Comparison of ENCODE assay signal across 8 mouse cellular contexts in the genomic region with DNA sequence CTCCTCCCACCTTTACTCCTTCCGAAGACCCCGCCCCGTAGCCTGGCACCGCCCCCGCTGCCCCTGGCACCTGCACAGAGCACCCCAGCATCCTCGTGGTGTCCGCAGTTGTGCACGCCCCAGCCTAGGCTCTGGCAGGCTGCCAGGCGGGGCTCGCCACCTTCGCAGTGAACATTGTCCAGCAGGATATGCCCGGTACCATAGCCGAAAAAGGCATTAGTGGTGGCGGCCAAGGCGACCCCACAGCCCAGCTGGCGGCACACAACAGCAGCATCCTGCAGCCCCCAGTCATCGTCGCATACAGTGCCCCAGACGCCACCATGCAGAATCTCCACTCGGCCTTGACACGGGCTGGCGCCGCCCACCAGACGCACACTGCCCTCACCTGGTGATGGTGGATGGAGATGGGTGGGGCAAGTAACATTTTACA. TPM values are rescaled to one million over a fixed set of nuclear protein-coding genes. Genes with fewer than 3 reads are reported as not detected.
A peak's percentile ranks its signal among the peaks of the same experiment; 100 is the strongest.
DNase-seq lines count a peak whose midpoint lies in the region; ATAC-seq and TF ChIP-seq lines count a peak whose summit lies in the region.
"Had no signal": no experiment of that assay in that cellular context is flagged by ENCODE, and none has a peak within 500 bp of the region (broad histone marks: within the 10 kb centered on the region; RNA-seq: fewer than 3 reads in every experiment).

No protein-coding gene starts in this region.

- no peaks in the 10 kb centered on the region for H3K9me3 ChIP-seq in CH12.LX (replicated peaks; ENCODE audit: low read length)
- H3K9me3 ChIP-seq in ES-E14 (ENCODE audit: control insufficient read depth, insufficient read depth, low read depth, low read length), result no peaks in the 10 kb centered on the region
- no peaks in the 10 kb centered on the region for H3K9me3 ChIP-seq in forebrain, embryonic 13.5 days (replicated peaks)
- no peaks in the 10 kb centered on the region for H3K9me3 ChIP-seq in lung, embryonic 16.5 days (ENCODE audit: control insufficient read depth, low read length)
- no peaks in the 10 kb centered on the region for H3K9me3 ChIP-seq in stomach, postnatal 0 days (ENCODE audit: control insufficient read depth, low read length)

- TF ChIP-seq CTCF in CH12.LX (conservative IDR thresholded peaks at IDR 0.05 in 1 of 2, IDR thresholded peaks at IDR 0.05 in 1 of 2; ENCODE audit: low read depth in 2 of 2, low read length in 2 of 2), result peak in 1 of 2 experiments; percentile 49; a peak in 2 of 4 replicates
- peak; percentile 69 for TF ChIP-seq CTCF in stomach, postnatal 0 days (IDR thresholded peaks at IDR 0.05; ENCODE audit: low read depth)

- in situ Hi-C loops in CH12.LX (cut with MboI; ENCODE audit: low pct_ligation_motif_present, low pct_unique_long_range_greater_than_20kb, low sequenced_read_pairs) (no loop called here), ES-E14 (cut with MboI; ENCODE audit: low sequenced_read_pairs in 2 of 2, unreplicated experiment in 2 of 2) (no loop called here)

- DNase-seq in CH12.LX (ENCODE audit: extremely low read depth), result no peak
- no peak for DNase-seq in ES-E14 (ENCODE audit: low read depth, low spot score)
- peak; percentile 57 for DNase-seq in kidney, adult 9 months
- peak; percentile 84 for DNase-seq in stomach, postnatal 0 days (ENCODE audit: low spot score)
- DNase-seq in yolk sac, embryonic 10.5 days (ENCODE audit: low spot score), result no peak

- no peaks in the 10 kb centered on the region for H3K79me2 ChIP-seq in CH12.LX (replicated peaks; ENCODE audit: control insufficient read depth, extremely low read depth, insufficient read depth, poor library complexity, severe bottlenecking)

- H3K9ac ChIP-seq in CH12.LX (ENCODE audit: insufficient read depth, low read depth) (no peak overlapping the region), ES-E14 (ENCODE audit: insufficient read depth, low read depth, low read length, poor library complexity, severe bottlenecking) (peak overlapping the region; percentile 54)
- 0 out of 2 replicates have a peak overlapping the region, but pooled peaks have one; percentile 27 for H3K9ac ChIP-seq in forebrain, embryonic 13.5 days
- peak overlapping the region; percentile 51 for H3K9ac ChIP-seq in lung, embryonic 16.5 days (ENCODE audit: low read length)
- no peak overlapping the region for H3K9ac ChIP-seq in stomach, postnatal 0 days (ENCODE audit: low read length)

- TF ChIP-seq RAD21 in CH12.LX (IDR thresholded peaks at IDR 0.05; ENCODE audit: low read depth, low read length), result peak; percentile 2

- H3K27me3 ChIP-seq in CH12.LX (replicated peaks), result peaks cover 16% of the 10 kb centered on the region
- H3K27me3 ChIP-seq in forebrain, embryonic 13.5 days, result no peaks in the 10 kb centered on the region
- no peaks in the 10 kb centered on the region for H3K27me3 ChIP-seq in lung, embryonic 16.5 days (ENCODE audit: control insufficient read depth, insufficient read depth, low read depth, low read length)
- no peaks in the 10 kb centered on the region for H3K27me3 ChIP-seq in stomach, postnatal 0 days (ENCODE audit: control insufficient read depth, insufficient read depth, low read length)

- H3K4me3 ChIP-seq in CH12.LX (replicated peaks in 1 of 3; ENCODE audit: low read depth in 2 of 3, low read length in 2 of 3, poor library complexity in 1 of 3), result no peak overlapping the region
- H3K4me3 ChIP-seq in ES-E14 (ENCODE audit: insufficient read depth in 1 of 2, low read depth in 1 of 2, low read length in 2 of 2, poor library complexity in 1 of 2, severe bottlenecking in 1 of 2), result peak overlapping the region; percentile 56 to 72
- H3K4me3 ChIP-seq in forebrain, embryonic 13.5 days, result peak overlapping the region; percentile 16; the same call in 1 of the 2 replicates
- peak overlapping the region; percentile 37 for H3K4me3 ChIP-seq in lung, embryonic 16.5 days (ENCODE audit: low read length)
- peak overlapping the region; percentile 17; the same call in 1 of the 2 replicates for H3K4me3 ChIP-seq in stomach, postnatal 0 days (ENCODE audit: low read depth, low read length)

- H3K27ac ChIP-seq in CH12.LX (ENCODE audit: insufficient read depth, low read depth), result no peak overlapping the region
- H3K27ac ChIP-seq in ES-E14 (ENCODE audit: insufficient read depth, low read depth, low read length, poor library complexity, severe bottlenecking), result peak overlapping the region; percentile 14; the same call in 1 of the 2 replicates
- no peak overlapping the region for H3K27ac ChIP-seq in forebrain, embryonic 13.5 days
- peak overlapping the region; percentile 46; the same call in 1 of the 2 replicates for H3K27ac ChIP-seq in lung, embryonic 16.5 days (ENCODE audit: low read length)
- H3K27ac ChIP-seq in stomach, postnatal 0 days (replicated peaks), result 0 out of 2 replicates have a peak overlapping the region, but pooled peaks have one; percentile 24

- ATAC-seq in forebrain, embryonic 13.5 days, result no peak
- ATAC-seq in lung, embryonic 16.5 days (ENCODE audit: low read depth), result no peak
- no peak for ATAC-seq in stomach, postnatal 0 days (ENCODE audit: low FRiP score, low TSS enrichment)

- WGBS in forebrain, embryonic 13.5 days, result 11% methylated on average over 24 of the region's 24 CpGs
- 9% methylated on average over 24 of the region's 24 CpGs for WGBS in lung, embryonic 16.5 days
- 9% methylated on average over 24 of the region's 24 CpGs for WGBS in stomach, postnatal 0 days

- no peak for TF ChIP-seq EP300 in CH12.LX (IDR thresholded peaks at IDR 0.05; ENCODE audit: low read length)
- TF ChIP-seq EP300 in stomach, postnatal 0 days (optimal IDR thresholded peaks at IDR 0.05), result no peak

- no peak overlapping the region for H3K4me2 ChIP-seq in CH12.LX (ENCODE audit: insufficient read depth, low read depth, poor library complexity, severe bottlenecking)
- H3K4me2 ChIP-seq in forebrain, embryonic 13.5 days, result peak overlapping the region; percentile 45
- H3K4me2 ChIP-seq in lung, embryonic 16.5 days (ENCODE audit: low read depth, low read length), result peak overlapping the region; percentile 58
- peak overlapping the region; percentile 47 for H3K4me2 ChIP-seq in stomach, postnatal 0 days (replicated peaks; ENCODE audit: low read depth)

- H3K4me1 ChIP-seq in CH12.LX (ENCODE audit: control insufficient read depth in 1 of 2, insufficient read depth in 2 of 2), result peaks cover 15 to 21% of the 10 kb centered on the region in 2 experiments
- peaks cover 3 to 18% of the 10 kb centered on the region in 2 experiments; a peak in 1 of 4 replicates for H3K4me1 ChIP-seq in ES-E14 (ENCODE audit: control insufficient read depth in 2 of 2, insufficient read depth in 2 of 2, low read length in 2 of 2, poor library complexity in 1 of 2)
- peaks cover 18% of the 10 kb centered on the region for H3K4me1 ChIP-seq in forebrain, embryonic 13.5 days
- peaks cover 15% of the 10 kb centered on the region for H3K4me1 ChIP-seq in lung, embryonic 16.5 days (replicated peaks; ENCODE audit: control insufficient read depth, insufficient read depth, low read length)
- H3K4me1 ChIP-seq in stomach, postnatal 0 days (replicated peaks; ENCODE audit: control insufficient read depth, insufficient read depth), result no peaks in the 10 kb centered on the region

- no peak for TF ChIP-seq POLR2A in CH12.LX (IDR thresholded peaks at IDR 0.05; ENCODE audit: low read depth, low read length)

- H3K36me3 ChIP-seq in CH12.LX (replicated peaks in 1 of 2; ENCODE audit: control insufficient read depth in 1 of 2, insufficient read depth in 1 of 2, low read length in 1 of 2) (peaks cover 0 to 6% of the 10 kb centered on the region in 2 experiments), ES-E14 (ENCODE audit: control insufficient read depth, insufficient read depth, low read length, poor library complexity, severe bottlenecking) (no peaks in the 10 kb centered on the region)
- no peaks in the 10 kb centered on the region for H3K36me3 ChIP-seq in forebrain, embryonic 13.5 days (ENCODE audit: poor library complexity, severe bottlenecking)
- H3K36me3 ChIP-seq in lung, embryonic 16.5 days (ENCODE audit: control insufficient read depth, insufficient read depth, low read length), result no peaks in the 10 kb centered on the region
- H3K36me3 ChIP-seq in stomach, postnatal 0 days (ENCODE audit: control insufficient read depth, insufficient read depth, low read length), result no peaks in the 10 kb centered on the region

- dilution Hi-C loops in CH12.LX (cut with MboI; ENCODE audit: extremely low pct_ligation_motif_present, extremely low pct_unique_long_range_greater_than_20kb, low sequenced_read_pairs), result no loop called here

RNA-seq across cellular contexts. Expression of gene Ssc4d, which starts 8.8 kb away (rescaled TPM):
- total RNA-seq in CH12.LX (2012; rRNA removed), result 1.7 and 2.0 TPM in 2 replicates
- total RNA-seq in CH12.LX (2014; rRNA removed), result 1.8 and 2.9 TPM in 2 replicates
- 1.8 and 1.9 TPM in 2 replicates for polyA plus RNA-seq in CH12.LX (2012; ENCODE audit: insufficient read length, low read depth)
- total RNA-seq in ES-E14 (2012; rRNA removed), result 10.9 and 11.0 TPM in 2 replicates
- 0.48 TPM in 2 replicates for polyA plus RNA-seq in forebrain, embryonic 13.5 days (2015; fragmentation: Nextera tagmentation; extraction: Ambion mirVana)
- polyA plus RNA-seq in lung, embryonic 16.5 days (2015; fragmentation: Nextera tagmentation; extraction: Ambion mirVana), result 3.0 and 3.2 TPM in 2 replicates
- polyA plus RNA-seq in stomach, postnatal 0 days (2015; fragmentation: Nextera tagmentation; extraction: Ambion mirVana), result 1.7 and 2.2 TPM in 2 replicates

RNA-seq across cellular contexts. Expression of gene Zp3, which starts 14.4 kb away (rescaled TPM):
- 0.13 TPM in 1 of 2 replicates, not detected in the other for total RNA-seq in CH12.LX (2012; rRNA removed)
- total RNA-seq in CH12.LX (2014; rRNA removed), result not detected in 2 replicates
- not detected in 2 replicates for polyA plus RNA-seq in CH12.LX (2012; ENCODE audit: insufficient read length, low read depth)
- 12.7 and 16.1 TPM in 2 replicates for total RNA-seq in ES-E14 (2012; rRNA removed)
- not detected in 2 replicates for polyA plus RNA-seq in forebrain, embryonic 13.5 days (2015; fragmentation: Nextera tagmentation; extraction: Ambion mirVana)
- polyA plus RNA-seq in lung, embryonic 16.5 days (2015; fragmentation: Nextera tagmentation; extraction: Ambion mirVana), result 0.16 and 0.19 TPM in 2 replicates
- polyA plus RNA-seq in stomach, postnatal 0 days (2015; fragmentation: Nextera tagmentation; extraction: Ambion mirVana), result 0.07 TPM in 1 of 2 replicates, not detected in the other
- total RNA-seq: common myeloid progenitor, adult 5-6 weeks had no signal

RNA-seq across cellular contexts. Expression of gene Dtx2, which starts 29.1 kb away (rescaled TPM):
- total RNA-seq in CH12.LX (2012; rRNA removed), result 20.4 and 22.0 TPM in 2 replicates
- total RNA-seq in CH12.LX (2014; rRNA removed), result 14.0 and 16.0 TPM in 2 replicates
- polyA plus RNA-seq in CH12.LX (2012; ENCODE audit: insufficient read length, low read depth), result 35.1 and 43.7 TPM in 2 replicates
- 26.7 and 28.3 TPM in 2 replicates for total RNA-seq in ES-E14 (2012; rRNA removed)
- 25.5 and 27.2 TPM in 2 replicates for polyA plus RNA-seq in forebrain, embryonic 13.5 days (2015; fragmentation: Nextera tagmentation; extraction: Ambion mirVana)
- polyA plus RNA-seq in lung, embryonic 16.5 days (2015; fragmentation: Nextera tagmentation; extraction: Ambion mirVana), result 26.6 and 27.6 TPM in 2 replicates
- 13.5 and 16.2 TPM in 2 replicates for polyA plus RNA-seq in stomach, postnatal 0 days (2015; fragmentation: Nextera tagmentation; extraction: Ambion mirVana)

RNA-seq across cellular contexts. Expression of gene Ywhag, which starts 31.1 kb away (rescaled TPM):
- total RNA-seq in CH12.LX (2012; rRNA removed) (77.3 and 89.2 TPM in 2 replicates), CH12.LX (2014; rRNA removed) (46.4 and 55.3 TPM in 2 replicates), ES-E14 (2012; rRNA removed) (109 and 176 TPM in 2 replicates)
- 233 and 239 TPM in 2 replicates for polyA plus RNA-seq in CH12.LX (2012; ENCODE audit: insufficient read length, low read depth)
- polyA plus RNA-seq in forebrain, embryonic 13.5 days (2015; fragmentation: Nextera tagmentation; extraction: Ambion mirVana), result 424 and 485 TPM in 2 replicates
- 150 and 155 TPM in 2 replicates for polyA plus RNA-seq in lung, embryonic 16.5 days (2015; fragmentation: Nextera tagmentation; extraction: Ambion mirVana)
- 86.0 and 89.2 TPM in 2 replicates for polyA plus RNA-seq in stomach, postnatal 0 days (2015; fragmentation: Nextera tagmentation; extraction: Ambion mirVana)

Comparison
In these comparisons a context has a peak if more than half of its experiments do, and no peak if none do; other contexts are left out.
1. DNase-seq: peak in kidney, adult 9 months (single experiment) and stomach, postnatal 0 days (single experiment); none in CH12.LX (single experiment), ES-E14 (single experiment) and yolk sac, embryonic 10.5 days (single experiment).
2. H3K27ac ChIP-seq: peak in ES-E14 (single experiment), lung, embryonic 16.5 days (single experiment) and stomach, postnatal 0 days (single experiment); none in CH12.LX (single experiment) and forebrain, embryonic 13.5 days (single experiment).
3. H3K4me3 ChIP-seq: peak in ES-E14 (2 of 2), forebrain, embryonic 13.5 days (single experiment), lung, embryonic 16.5 days (single experiment) and stomach, postnatal 0 days (single experiment); none in CH12.LX (0 of 3).
4. H3K9ac ChIP-seq: peak in ES-E14 (single experiment), forebrain, embryonic 13.5 days (single experiment) and lung, embryonic 16.5 days (single experiment); none in CH12.LX (single experiment) and stomach, postnatal 0 days (single experiment).